Mouse (Mus musculus) urinary bladder, postnatal 10 days (tissue): ENCODE results near the gene Thbs3.
A peak's percentile ranks its signal among the peaks of the same experiment; 100 is the strongest.

Source experiments
- DNase-seq: peaks from one replicate; pipeline ENCODE4 v3.0.0; 2022; ENCODE audit warnings: low spot score

Gene Thbs3

DNA sequence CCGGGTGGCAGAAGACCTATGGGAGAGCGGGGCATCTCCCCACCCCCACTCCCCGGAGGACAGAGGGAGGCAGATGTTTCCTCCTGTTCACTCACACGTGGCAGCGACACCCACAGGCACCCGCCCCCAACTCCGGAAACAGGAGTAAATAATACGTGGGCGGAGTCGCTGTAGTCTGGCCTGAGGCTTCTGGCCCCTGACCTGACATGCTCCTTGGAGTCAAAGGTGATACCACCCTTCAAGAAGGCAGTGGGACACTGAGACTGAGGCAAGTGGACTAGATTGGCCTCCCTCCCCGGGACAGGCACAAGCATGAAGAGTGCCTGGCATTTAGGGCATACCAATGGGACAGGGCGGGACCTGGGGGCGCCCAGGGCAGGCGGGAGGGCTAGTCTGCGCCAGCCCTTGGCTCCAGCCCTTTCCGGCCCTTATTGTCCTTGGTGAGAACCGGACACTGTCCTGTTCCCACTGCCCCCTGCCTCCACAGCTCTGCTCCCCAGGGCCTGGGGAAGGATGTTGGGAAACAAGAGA, 36.5 kb downstream of the Thbs3 start:
- DNase-seq, result no peak

DNA sequence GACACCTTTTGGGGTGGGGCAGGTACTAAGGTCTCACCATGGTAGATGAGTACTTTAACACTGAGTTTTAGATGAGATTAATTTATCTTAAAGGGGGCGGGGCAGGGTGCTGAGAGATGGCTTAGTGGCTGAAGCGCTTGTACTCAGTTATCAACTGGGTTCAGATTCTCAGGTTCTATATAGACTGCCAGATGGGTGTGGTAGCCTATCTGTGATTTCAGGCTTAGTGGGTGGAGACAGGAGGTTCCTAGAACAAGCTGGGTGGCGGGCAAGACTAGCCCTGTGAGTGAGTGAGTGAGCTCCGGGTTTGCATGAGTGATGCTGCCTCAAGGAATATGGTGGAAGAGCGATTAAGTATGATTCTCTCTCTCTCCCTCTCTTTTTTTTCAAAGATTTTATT, 40.0 kb downstream of the Thbs3 start:
- DNase-seq, result no peak

DNA sequence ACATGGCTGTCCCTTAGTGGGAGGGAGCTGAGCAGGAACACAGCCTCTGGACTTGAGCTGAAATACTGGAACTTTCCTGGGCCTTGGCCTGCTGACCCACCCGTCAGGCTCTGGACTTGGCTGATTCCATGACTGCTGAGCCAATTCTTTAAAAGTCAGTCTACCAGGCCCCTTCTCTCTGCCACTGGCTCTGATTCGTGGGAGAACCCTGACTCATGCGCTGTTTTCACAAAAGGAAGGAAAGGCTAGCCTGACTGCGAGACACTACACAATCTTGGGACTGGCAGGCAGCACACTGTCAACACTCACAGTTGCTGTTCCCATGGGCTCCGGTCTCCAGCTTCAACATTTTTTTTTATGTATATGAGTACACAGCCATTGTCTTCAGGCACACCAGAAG, 41.2 kb downstream of the Thbs3 start:
- DNase-seq, result no peak

DNA sequence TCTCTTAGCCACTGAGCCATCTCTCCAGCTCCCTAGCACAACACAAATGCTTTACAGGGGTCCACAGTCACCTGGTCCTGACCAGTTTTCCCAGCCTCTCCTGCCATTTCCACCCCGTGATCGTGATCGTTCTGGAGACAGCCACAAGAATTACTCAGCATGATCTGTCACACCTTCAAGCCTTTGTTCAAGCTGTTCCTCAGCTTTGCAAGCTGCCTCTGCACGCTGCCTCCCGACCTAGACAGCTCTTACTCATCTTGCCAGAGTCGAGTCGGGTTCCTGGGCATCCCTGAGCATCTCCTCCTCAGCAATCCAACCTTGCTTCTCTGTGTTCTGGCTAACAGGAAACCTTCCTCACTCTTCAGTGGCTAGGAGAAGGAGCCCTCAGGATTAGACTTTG, 44.1 kb downstream of the Thbs3 start, which contains the start of gene Dpm3:
Gene Dpm3 (plus strand): TSS at position 283 of the 400 bp plus-strand sequence.
- no peak for DNase-seq

DNA sequence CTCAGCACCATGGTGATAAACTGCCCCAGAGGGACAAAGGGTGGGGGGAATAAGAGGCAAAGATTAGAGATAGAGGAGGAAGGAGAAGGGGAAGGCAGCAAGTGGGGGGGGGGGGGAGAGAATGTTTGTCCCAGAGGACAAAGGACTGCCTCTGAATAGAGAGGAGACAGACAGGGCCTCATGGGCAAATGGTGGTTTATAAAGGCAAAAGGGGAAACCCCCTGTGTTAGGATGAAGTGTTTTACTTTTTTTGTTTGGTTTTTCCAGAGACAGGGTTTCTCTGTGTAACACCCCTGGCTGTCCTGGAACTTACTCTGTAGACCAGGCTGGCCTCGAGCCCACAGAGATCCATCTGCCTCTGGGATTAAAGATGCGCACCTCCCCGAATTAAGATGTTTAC, 45.2 kb downstream of the Thbs3 start:
- no peak for DNase-seq

GRCm38 (mm10) chr3:89262417-89262816, 47.4 kb downstream of the Thbs3 start:
- no peak for DNase-seq

DNA sequence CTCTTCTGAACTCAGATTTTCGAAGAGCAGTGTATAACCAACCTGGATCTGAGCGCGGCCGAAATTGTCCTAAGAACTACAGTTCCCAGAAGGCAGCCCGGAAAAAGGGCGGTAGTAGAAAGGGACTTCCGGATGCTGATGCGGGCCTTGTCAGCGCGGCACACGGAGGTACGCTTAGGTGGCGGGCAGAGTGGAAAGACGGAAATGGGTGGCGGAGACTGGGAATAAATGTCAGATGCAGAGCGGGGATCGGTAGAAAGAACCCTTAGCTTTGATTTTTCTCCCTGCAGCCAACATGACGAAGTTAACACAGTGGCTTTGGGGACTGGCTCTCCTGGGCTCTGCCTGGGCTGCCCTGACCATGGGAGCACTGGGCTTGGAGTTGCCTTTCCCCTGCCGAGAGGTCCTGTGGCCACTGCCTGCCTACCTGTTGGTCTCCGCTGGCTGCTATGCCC, 51.5 kb downstream of the Thbs3 start:
- DNase-seq, result no peak

DNA sequence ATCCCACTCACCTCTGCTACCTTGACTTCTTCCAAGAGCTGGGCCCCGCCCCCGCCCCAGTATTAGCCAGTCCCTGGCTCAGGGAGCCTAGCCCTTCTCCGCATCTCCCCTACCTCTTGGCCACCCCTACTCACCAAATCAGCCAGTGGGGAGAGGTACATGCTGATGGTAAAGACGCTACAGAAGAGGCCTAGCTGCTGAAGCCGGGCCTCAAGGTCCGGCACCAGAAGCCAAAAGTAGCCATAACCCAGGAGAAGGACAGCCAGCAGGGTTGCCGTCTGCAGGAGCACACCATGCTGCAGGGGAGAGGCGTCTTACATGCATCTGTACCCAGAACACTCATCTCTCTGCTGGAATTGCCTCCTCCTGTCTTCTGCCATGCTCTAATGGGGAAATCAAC, 53.9 kb downstream of the Thbs3 start:
- DNase-seq, result no peak

- peak; percentile 68 for DNase-seq
Measured at GRCm38 (mm10) chr3:89270051-89270755, 55.2 kb downstream of the Thbs3 start, which contains the start of gene Slc50a1. Gene Slc50a1 (minus strand): TSS chr3:89270570.

DNA sequence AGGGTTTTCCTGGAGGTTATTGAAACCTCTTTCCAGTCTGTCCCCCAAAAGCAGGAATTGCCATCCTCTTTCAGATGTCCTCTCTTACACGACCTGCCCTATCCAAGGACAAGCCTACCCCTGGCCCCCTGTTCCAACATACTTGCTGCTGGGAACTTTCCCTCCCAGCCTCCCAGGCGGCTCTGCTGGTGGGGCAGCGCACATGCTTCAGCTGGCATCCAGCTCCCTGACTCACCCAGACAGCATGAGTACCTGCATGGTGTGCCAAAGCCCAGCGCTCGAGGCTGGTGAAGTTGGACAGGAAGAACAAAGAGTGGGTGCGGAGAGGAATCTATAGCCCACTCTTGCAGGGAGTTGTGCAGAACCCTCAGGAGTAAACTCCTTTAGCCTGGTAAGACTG, 55.9 kb downstream of the Thbs3 start:
- DNase-seq, result no peak

GRCm38 (mm10) chr3:89271760-89272159, 56.8 kb downstream of the Thbs3 start:
- no peak for DNase-seq

- DNase-seq, result no peak
Measured at GRCm38 (mm10) chr3:89276061-89276460, 61.1 kb downstream of the Thbs3 start.
